Mouse (Mus musculus): ENCODE measurements around the gene Pex7. TPM values are rescaled to one million over a fixed set of nuclear protein-coding genes. Genes with fewer than 3 reads are reported as not detected.

The Pex7 gene
- total and polyA plus RNA-seq, 3 experiments: 15.8 to 22.1 TPM; not detected in 1

DNA sequence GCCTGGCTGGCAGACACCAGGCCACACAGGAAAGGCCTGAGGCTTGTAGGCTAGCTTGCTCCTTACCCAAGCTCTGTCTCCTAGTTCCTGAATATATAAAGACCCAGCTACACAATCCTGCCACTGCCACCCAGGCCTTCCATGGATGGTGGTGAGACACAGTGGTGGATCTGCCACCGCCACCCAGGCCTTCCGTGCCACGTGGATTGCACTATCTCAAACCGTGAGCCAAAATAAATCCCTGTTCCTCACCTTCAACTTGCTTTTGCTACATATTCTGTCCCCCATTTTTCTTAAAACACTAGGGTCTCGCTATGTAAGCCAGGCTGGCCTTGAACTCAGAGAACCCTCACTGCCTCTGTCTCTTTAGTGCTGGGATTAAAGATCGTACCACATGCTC is 73.3 kb downstream of the Pex7 start:
- H3K79me2 ChIP-seq (ENCODE audit: control insufficient read depth, insufficient read depth, low read length, poor library complexity): no peaks in the 10 kb centered on the region
- no peak for TF ChIP-seq USF1 (IDR thresholded peaks at IDR 0.05; ENCODE audit: low read depth, low read length)
- no peak for TF ChIP-seq ZC3H11A (IDR thresholded peaks at IDR 0.05; ENCODE audit: low read depth, low read length)
- TF ChIP-seq HCFC1 (IDR thresholded peaks at IDR 0.05; ENCODE audit: low read depth, low read length): no peak
- no peak for TF ChIP-seq CHD2 (IDR thresholded peaks at IDR 0.05; ENCODE audit: low read length)
- TF ChIP-seq E2F4 (IDR thresholded peaks at IDR 0.05; ENCODE audit: borderline replicate concordance, low read depth, low read length): no peak
- TF ChIP-seq TAL1 (IDR thresholded peaks at IDR 0.05; ENCODE audit: low read length): no peak
- no peak for TF ChIP-seq RCOR1 (IDR thresholded peaks at IDR 0.05; ENCODE audit: low read depth, low read length)
- no peak for TF ChIP-seq ZMIZ1 (IDR thresholded peaks at IDR 0.05; ENCODE audit: low read depth, low read length)
- TF ChIP-seq GATA1 (IDR thresholded peaks at IDR 0.05; ENCODE audit: low read depth, low read length): no peak
- no peak for TF ChIP-seq POLR2AphosphoS5 (IDR thresholded peaks at IDR 0.05; ENCODE audit: borderline replicate concordance, low read depth, low read length)
- no peak for TF ChIP-seq RAD21 (IDR thresholded peaks at IDR 0.05; ENCODE audit: low read depth, low read length)
- TF ChIP-seq BHLHE40 (IDR thresholded peaks at IDR 0.05; ENCODE audit: borderline replicate concordance, low read depth, low read length): no peak
- no peak for TF ChIP-seq MEF2A (IDR thresholded peaks at IDR 0.05; ENCODE audit: extremely low read depth, insufficient replicate concordance, low read depth, low read length, poor library complexity, severe bottlenecking)
- TF ChIP-seq CTCF (IDR thresholded peaks at IDR 0.05 in 2 of 3, conservative IDR thresholded peaks at IDR 0.05 in 1 of 3; ENCODE audit: control insufficient read depth in 1 of 3, insufficient read depth in 1 of 3, low read depth in 2 of 3, low read length in 3 of 3, poor library complexity in 1 of 3, severe bottlenecking in 1 of 3): no peak
- no peak overlapping the region for H3K27ac ChIP-seq (ENCODE audit: control insufficient read depth, low read depth, low read length)
- no peak overlapping the region for H3K4me3 ChIP-seq (ENCODE audit: control insufficient read depth in 1 of 2, insufficient read depth in 1 of 2, low read depth in 2 of 2, low read length in 2 of 2)
- no peak for DNase-seq (ENCODE audit: low read depth, low spot score)
- H3K9me3 ChIP-seq (replicated peaks; ENCODE audit: insufficient read depth, low read length): no peaks in the 10 kb centered on the region
- no peaks in the 10 kb centered on the region for H3K4me1 ChIP-seq (ENCODE audit: control insufficient read depth in 1 of 2, insufficient read depth in 2 of 2, low read length in 2 of 2)
- H3K9ac ChIP-seq (ENCODE audit: control insufficient read depth, low read depth, low read length, poor library complexity, severe bottlenecking): no peak overlapping the region
- peaks cover 0 to 3% of the 10 kb centered on the region in 2 experiments; a peak in 2 of 4 replicates for H3K27me3 ChIP-seq (ENCODE audit: control insufficient read depth in 1 of 2, insufficient read depth in 2 of 2, low read length in 2 of 2)
- H3K36me3 ChIP-seq (ENCODE audit: control insufficient read depth in 1 of 2, insufficient read depth in 2 of 2, low read length in 2 of 2): no peaks in the 10 kb centered on the region

DNA sequence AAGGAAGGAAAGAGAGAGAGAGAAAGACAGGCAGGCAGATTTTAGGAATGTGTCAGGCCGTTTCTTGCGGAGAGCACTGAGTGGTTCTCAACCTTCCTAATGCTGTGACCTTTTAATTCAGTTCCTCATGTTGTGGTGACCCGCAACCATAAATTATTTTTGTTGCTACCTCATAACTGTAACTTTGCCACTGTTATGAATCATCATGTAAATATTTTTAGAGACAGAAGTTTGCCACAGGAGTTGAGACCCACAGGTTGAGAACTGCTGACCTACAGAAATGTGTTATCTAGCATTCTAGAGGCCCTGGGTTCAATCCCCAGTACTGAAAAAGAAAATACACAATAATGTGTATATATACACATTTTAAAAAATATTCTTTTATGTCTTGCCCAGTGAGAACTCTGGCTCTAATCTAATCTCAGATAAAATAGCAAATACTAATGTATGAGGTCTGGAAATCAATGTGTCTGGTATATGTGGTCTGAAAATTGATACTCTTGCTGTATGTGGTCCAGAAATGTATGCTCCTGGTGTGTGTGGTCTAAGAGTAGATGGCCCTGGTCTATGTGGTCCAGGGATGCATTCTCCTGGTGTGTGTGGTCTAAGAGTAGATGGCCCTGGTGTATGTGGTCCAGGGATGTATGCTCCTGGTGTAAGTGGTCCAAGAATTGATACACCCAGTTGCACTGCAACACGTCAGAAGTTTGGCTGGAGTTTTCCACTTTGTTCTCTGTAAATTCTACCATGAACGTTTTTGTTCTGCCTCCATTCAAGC is 76.2 kb downstream of the Pex7 start:
- Histone ChIP-seq H3K36me3 (ENCODE audit: control insufficient read depth in 1 of 2, insufficient read depth in 2 of 2, low read length in 2 of 2) (no peaks in the 10 kb centered on the region), H3K9me3 (replicated peaks; ENCODE audit: insufficient read depth, low read length) (no peaks in the 10 kb centered on the region), H3K4me3 (ENCODE audit: control insufficient read depth in 1 of 2, insufficient read depth in 1 of 2, low read depth in 2 of 2, low read length in 2 of 2) (no peak overlapping the region), H3K27me3 (ENCODE audit: control insufficient read depth in 1 of 2, insufficient read depth in 2 of 2, low read length in 2 of 2) (peaks cover 0 to 4% of the 10 kb centered on the region in 2 experiments; a peak in 3 of 4 replicates), H3K27ac (ENCODE audit: control insufficient read depth, low read depth, low read length) (no peak overlapping the region), H3K4me1 (ENCODE audit: control insufficient read depth in 1 of 2, insufficient read depth in 2 of 2, low read length in 2 of 2) (no peaks in the 10 kb centered on the region), H3K9ac (ENCODE audit: control insufficient read depth, low read depth, low read length, poor library complexity, severe bottlenecking) (no peak overlapping the region), H3K79me2 (ENCODE audit: control insufficient read depth, insufficient read depth, low read length, poor library complexity) (no peaks in the 10 kb centered on the region)
- no peak for DNase-seq (ENCODE audit: low read depth, low spot score)
- TF ChIP-seq NELFE (IDR thresholded peaks at IDR 0.05; ENCODE audit: low read depth, low read length) (no peak), MAX (IDR thresholded peaks at IDR 0.05; ENCODE audit: low read length) (no peak), TAL1 (IDR thresholded peaks at IDR 0.05; ENCODE audit: low read length) (no peak), KAT2A (conservative IDR thresholded peaks at IDR 0.05; ENCODE audit: low read depth, low read length) (no peak), ZC3H11A (IDR thresholded peaks at IDR 0.05; ENCODE audit: low read depth, low read length) (no peak), GABPA (IDR thresholded peaks at IDR 0.05; ENCODE audit: low read depth, low read length) (no peak), CHD1 (IDR thresholded peaks at IDR 0.05; ENCODE audit: low read depth, low read length) (no peak), TCF12 (IDR thresholded peaks at IDR 0.05; ENCODE audit: low read depth, low read length) (no peak), EP300 (IDR thresholded peaks at IDR 0.05; ENCODE audit: low read depth in 1 of 2, low read length in 2 of 2) (no peak), UBTF (IDR thresholded peaks at IDR 0.05; ENCODE audit: borderline replicate concordance, insufficient read depth, low read depth, low read length) (no peak), CTCF (IDR thresholded peaks at IDR 0.05 in 2 of 3, conservative IDR thresholded peaks at IDR 0.05 in 1 of 3; ENCODE audit: control insufficient read depth in 1 of 3, insufficient read depth in 1 of 3, low read depth in 2 of 3, low read length in 3 of 3, poor library complexity in 1 of 3, severe bottlenecking in 1 of 3) (no peak), HCFC1 (IDR thresholded peaks at IDR 0.05; ENCODE audit: low read depth, low read length) (no peak), TBP (IDR thresholded peaks at IDR 0.05; ENCODE audit: low read depth, low read length) (no peak), POLR2A (IDR thresholded peaks at IDR 0.05; ENCODE audit: control insufficient read depth in 1 of 2, insufficient read depth in 1 of 2, low read depth in 1 of 2, low read length in 2 of 2, poor library complexity in 1 of 2) (no peak), CHD2 (IDR thresholded peaks at IDR 0.05; ENCODE audit: low read length) (no peak)
